Mouse (Mus musculus) neural tube, embryonic 12.5 days (tissue): ENCODE results near the gene Slc5a1. TPM values are rescaled to one million over a fixed set of nuclear protein-coding genes. Genes with fewer than 3 reads are reported as not detected.

ENCODE experiments used
- polyA plus RNA-seq: library from polyadenylated mRNA; unstranded; fragments of >200 nt; fragmentation: Nextera tagmentation; extraction: Ambion mirVana; gene quantifications from 2 replicates; pipeline ENCODE4 v1.2.1, GENCODE M21; 2016

Gene Slc5a1
- polyA plus RNA-seq, 1 experiment from 2014 or later, result 0.04 TPM

Other genes starting within 250 kb of the Slc5a1 start
- 15.2 and 21.1 TPM in 2 replicates for gene Prr14l, start 250.0 kb upstream of the Slc5a1 start, polyA plus RNA-seq
- gene Depdc5, start 240.5 kb upstream of the Slc5a1 start, polyA plus RNA-seq, result 34.2 and 37.4 TPM in 2 replicates
- 507 and 538 TPM in 2 replicates for gene Ywhah, start 85.4 kb upstream of the Slc5a1 start, polyA plus RNA-seq
- 1.7 and 2.1 TPM in 2 replicates for gene Spon2, start 114.2 kb downstream of the Slc5a1 start, polyA plus RNA-seq
- gene Ctbp1, start 170.8 kb downstream of the Slc5a1 start, polyA plus RNA-seq, result 569 and 584 TPM in 2 replicates
- 124 and 125 TPM in 2 replicates for gene Maea, start 231.3 kb downstream of the Slc5a1 start, polyA plus RNA-seq